Mouse (Mus musculus): ENCODE measurements around the gene Efcab8. TPM values are rescaled to one million over a fixed set of nuclear protein-coding genes. Genes with fewer than 3 reads are reported as not detected.
"Not testable (repeated sequence)": the region's sequence is repeated elsewhere in the genome, so short reads cannot be mapped to it uniquely, and the experiment has no call there.

Efcab8 gene
- total RNA-seq, 2 experiments from 2014 or later: 0.26 to 0.34 TPM

- DNase-seq (ENCODE audit: low spot score in 2 of 2): peak in 1 of 2 experiments; percentile 60
These were observed 44.9 kb downstream of the Efcab8 start for GRCm38 (mm10) chr2:153824593-153824992.

- not testable (repeated sequence) for DNase-seq (ENCODE audit: low spot score in 2 of 2)
These were observed 46.2 kb downstream of the Efcab8 start for GRCm38 (mm10) chr2:153825900-153826299.

- no peak for DNase-seq (ENCODE audit: low spot score in 2 of 2)
These were observed 47.6 kb downstream of the Efcab8 start for GRCm38 (mm10) chr2:153827171-153827830.

GRCm38 (mm10) chr2:153828704-153829103 lies 49.0 kb downstream of the Efcab8 start:
- no peak for DNase-seq (ENCODE audit: low spot score in 2 of 2)

- DNase-seq (ENCODE audit: low spot score in 2 of 2): no peak
These were observed 53.6 kb downstream of the Efcab8 start for GRCm38 (mm10) chr2:153833291-153833690.

- no peak for DNase-seq (ENCODE audit: low spot score in 2 of 2)
These were observed 63.1 kb downstream of the Efcab8 start for GRCm38 (mm10) chr2:153842854-153843253.

- DNase-seq (ENCODE audit: low spot score in 2 of 2): no peak
These were observed 68.7 kb downstream of the Efcab8 start for GRCm38 (mm10) chr2:153848389-153848788.

GRCm38 (mm10) chr2:153850351-153851029 lies 70.8 kb downstream of the Efcab8 start:
- DNase-seq (ENCODE audit: low spot score in 2 of 2): no peak

- peak; percentile 41 to 44 for DNase-seq (ENCODE audit: low spot score in 2 of 2)
These were observed 71.3 kb downstream of the Efcab8 start for GRCm38 (mm10) chr2:153851030-153851360.

GRCm38 (mm10) chr2:153853544-153853943 lies 73.8 kb downstream of the Efcab8 start:
- no peak for DNase-seq (ENCODE audit: low spot score in 2 of 2)

- DNase-seq (ENCODE audit: low spot score in 2 of 2): no peak
These were observed 79.8 kb downstream of the Efcab8 start for GRCm38 (mm10) chr2:153859581-153859980.

GRCm38 (mm10) chr2:153860315-153860714 lies 80.6 kb downstream of the Efcab8 start:
- DNase-seq (ENCODE audit: low spot score in 2 of 2): no peak

- no peak for DNase-seq (ENCODE audit: low spot score in 2 of 2)
These were observed 81.0 kb downstream of the Efcab8 start for GRCm38 (mm10) chr2:153860715-153861114.

- DNase-seq (ENCODE audit: low spot score in 2 of 2): no peak
These were observed 82.2 kb downstream of the Efcab8 start for GRCm38 (mm10) chr2:153861960-153862359.

GRCm38 (mm10) chr2:153870984-153871383 lies 91.3 kb downstream of the Efcab8 start, which contains the start of gene Sun5:
Gene Sun5 (minus strand): TSS chr2:153871084.
- no peak for DNase-seq (ENCODE audit: low spot score in 2 of 2)

- no peak for DNase-seq (ENCODE audit: low spot score in 2 of 2)
These were observed 95.0 kb downstream of the Efcab8 start, which contains the start of gene Bpifb2 for GRCm38 (mm10) chr2:153874745-153875144. Gene Bpifb2 (plus strand): TSS chr2:153875045.

Other genes starting within 250 kb of the Efcab8 start
- gene Nol4l, start 250.0 kb upstream of the Efcab8 start, total RNA-seq (2021): 1 to 10 TPM; 7.5 to 9.1 TPM
- gene Commd7, start 147.2 kb upstream of the Efcab8 start, total RNA-seq (2021): 10 to 100 TPM; 27.2 to 27.7 TPM
- gene Dnmt3b, start 130.5 kb upstream of the Efcab8 start, total RNA-seq (2021): 1 to 10 TPM; 3.5 to 3.8 TPM
- gene Dnmt3c, start 83.3 kb upstream of the Efcab8 start, total RNA-seq (2021): under 1 TPM in 1 of 2 experiments, not detected in 1; 0.83 TPM
- 100 to 1,000 TPM; 110 to 127 TPM for gene Mapre1, start 38.7 kb upstream of the Efcab8 start, total RNA-seq (2021)
- not detected for gene Sun5, start 91.2 kb downstream of the Efcab8 start, total RNA-seq (2021)
- not detected for gene Bpifb2, start 95.1 kb downstream of the Efcab8 start, total RNA-seq (2021)
- not detected for gene Bpifb6, start 120.5 kb downstream of the Efcab8 start, total RNA-seq (2021)
- gene Bpifb3, start 138.3 kb downstream of the Efcab8 start, total RNA-seq (2021): not detected
- gene Bpifb4, start 158.3 kb downstream of the Efcab8 start, total RNA-seq (2021): not detected
- not detected for gene Bpifa6, start 195.0 kb downstream of the Efcab8 start, total RNA-seq (2021)
- not detected for gene Bpifa2, start 228.3 kb downstream of the Efcab8 start, total RNA-seq (2021)